Mouse (Mus musculus) lung, postnatal 0 days (tissue): ENCODE measurements around the gene Prokr1.

Experiments
- CTCF ChIP-seq: IDR thresholded peaks from 2 replicates; pipeline ENCODE4 v1.5.1; 2016; ENCODE audit warnings: antibody characterized with exemption, mild to moderate bottlenecking
- EP300 ChIP-seq: IDR thresholded peaks from 2 replicates; pipeline ENCODE4 v1.6.1; 2016; ENCODE audit warnings: antibody characterized with exemption, mild to moderate bottlenecking, control low read depth

DNA sequence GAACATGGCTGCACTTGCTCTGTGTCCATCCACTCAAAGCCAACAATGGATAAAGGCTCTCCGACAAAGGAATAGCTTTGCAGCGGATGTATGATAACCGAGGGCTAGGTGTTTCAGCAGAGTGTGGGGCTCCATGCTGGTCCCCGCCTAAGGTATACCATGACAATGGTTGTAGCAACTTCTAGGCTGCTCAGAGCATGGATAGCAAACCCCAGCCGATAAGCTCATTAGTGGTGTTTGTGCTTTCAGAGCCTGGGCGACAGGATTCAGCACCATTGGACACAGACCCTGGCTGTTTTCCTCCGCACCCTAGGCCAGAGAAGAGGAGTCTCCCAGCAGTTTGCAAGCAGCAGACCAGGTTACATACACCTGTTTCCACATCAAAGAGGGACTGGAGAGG lies 6.6 kb downstream of the Prokr1 start:
- TF ChIP-seq EP300 (no peak), CTCF (no peak)
